Mouse (Mus musculus) limb, embryonic 11.5 days (tissue): Measurements from ENCODE around the gene Cd2ap. TPM values are rescaled to one million over a fixed set of nuclear protein-coding genes. Genes with fewer than 3 reads are reported as not detected.
"Not testable (repeated sequence)": the region's sequence is repeated elsewhere in the genome, so short reads cannot be mapped to it uniquely, and the experiment has no call there.

Source experiments
- ATAC-seq: fragments of 200-750 bp; cut with Nextera tagmentation; 2 replicates; pipeline ENCODE4 v1.8.0; 2017; ENCODE audit warnings: low read depth; ENCODE audit not compliant: insufficient number of reproducible peaks, low FRiP score, low TSS enrichment
- DNase-seq: peaks from one replicate; pipeline ENCODE4 v3.0.0-alpha.2; 2015; ENCODE audit warnings: low spot score
- H3K27ac ChIP-seq: fragments of 300-500 bp; sonication (generic); replicated peaks from 2 replicates; pipeline ENCODE4 v1.5.1; 2014; ENCODE audit warnings: low read depth, mild to moderate bottlenecking, low read length
- H3K27me3 ChIP-seq: fragments of 300-500 bp; sonication (generic); 2 replicates; pipeline ENCODE4 v1.6.1; 2014; ENCODE audit warnings: mild to moderate bottlenecking, low read length, mixed read lengths; ENCODE audit not compliant: control insufficient read depth, insufficient read depth
- H3K36me3 ChIP-seq: fragments of 300-500 bp; sonication (generic); 2 replicates; pipeline ENCODE4 v1.6.1; 2014; ENCODE audit warnings: mild to moderate bottlenecking, low read length, moderate library complexity, mixed read lengths; ENCODE audit not compliant: control insufficient read depth, insufficient read depth
- H3K4me1 ChIP-seq: fragments of 300-500 bp; sonication (generic); 2 replicates; pipeline ENCODE4 v1.6.1; 2014; ENCODE audit warnings: low read length, mixed read lengths; ENCODE audit not compliant: control insufficient read depth, insufficient read depth
- H3K4me2 ChIP-seq: fragments of 300-500 bp; sonication (generic); 2 replicates; pipeline ENCODE4 v1.6.1; 2014; ENCODE audit warnings: low read depth, mild to moderate bottlenecking, moderate library complexity; ENCODE audit not compliant: severe bottlenecking
- H3K4me3 ChIP-seq: fragments of 300-500 bp; sonication (generic); 2 replicates; pipeline ENCODE4 v1.5.1; 2014; ENCODE audit warnings: low read depth, low read length
- H3K9ac ChIP-seq: fragments of 300-500 bp; sonication (generic); 2 replicates; pipeline ENCODE4 v1.6.1; 2014; ENCODE audit warnings: mild to moderate bottlenecking, low read length
- H3K9me3 ChIP-seq: fragments of 300-500 bp; sonication (generic); 2 replicates; pipeline ENCODE4 v1.6.1; 2016; ENCODE audit warnings: low read length; ENCODE audit not compliant: control insufficient read depth
- WGBS: fragments of 180-500 bp; shearing (Covaris S2); extraction: QIAGEN DNeasy Blood & Tissue Kit; methylation state at CpG from one replicate; pipeline ENCODE4 v1.1.7; 2014; 5-methylcytosine and 5-hydroxymethylcytosine counted together
- polyA plus RNA-seq: library from polyadenylated mRNA; unstranded; fragments of >200 nt; fragmentation: Nextera tagmentation; extraction: Ambion mirVana; gene quantifications from 2 replicates; pipeline ENCODE4 v1.2.1, GENCODE M21; 2014

Cd2ap gene
- polyA plus RNA-seq, 1 experiment from 2014 or later, result 20.0 TPM

- no peak overlapping the region for H3K9ac ChIP-seq
- H3K4me1 ChIP-seq, result no peaks in the 10 kb centered on the region
- ATAC-seq (no peak), DNase-seq (no peak)
- H3K9me3 ChIP-seq, result no peaks in the 10 kb centered on the region
- H3K27ac ChIP-seq, result no peak overlapping the region
- no peak overlapping the region for H3K4me2 ChIP-seq
- no peak overlapping the region for H3K4me3 ChIP-seq
- WGBS, result 90% methylated on average over 3 of the region's 3 CpGs
- H3K36me3 ChIP-seq, result no peaks in the 10 kb centered on the region
- H3K27me3 ChIP-seq, result no peaks in the 10 kb centered on the region
Observed at GRCm38 (mm10) chr17:42908136-42908535, 31.7 kb upstream of the Cd2ap start.

- not testable (repeated sequence) for H3K27me3 ChIP-seq, H3K4me3 ChIP-seq, H3K4me2 ChIP-seq, H3K9me3 ChIP-seq, DNase-seq, H3K27ac ChIP-seq, ATAC-seq, H3K9ac ChIP-seq, H3K4me1 ChIP-seq, H3K36me3 ChIP-seq
- 96% methylated on average over 1 of the region's 1 CpGs for WGBS
Observed at GRCm38 (mm10) chr17:42906456-42906855, 30.0 kb upstream of the Cd2ap start.

DNA sequence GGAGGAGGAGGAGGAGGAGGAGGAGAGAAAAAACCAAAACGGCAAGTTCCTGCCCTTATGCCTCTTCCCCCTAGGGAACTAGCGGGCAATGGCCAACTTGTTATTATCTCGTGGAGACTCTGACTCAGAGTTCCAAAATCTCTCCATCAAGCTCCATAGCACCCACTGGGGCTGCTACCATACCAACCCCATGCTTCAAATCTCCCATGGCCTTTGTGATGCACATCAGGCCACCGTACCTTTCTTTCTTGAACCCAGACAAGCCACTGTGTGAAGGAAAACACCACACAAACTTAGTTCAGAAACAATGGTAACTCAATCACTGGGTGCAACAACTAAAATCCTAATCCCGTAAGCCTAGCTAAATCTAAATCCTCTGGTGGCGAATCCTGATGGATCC lies 29.5 kb upstream of the Cd2ap start:
- Histone ChIP-seq H3K9ac (no peak overlapping the region), H3K4me1 (no peaks in the 10 kb centered on the region), H3K4me3 (no peak overlapping the region), H3K4me2 (no peak overlapping the region), H3K9me3 (no peaks in the 10 kb centered on the region), H3K27me3 (no peaks in the 10 kb centered on the region), H3K36me3 (no peaks in the 10 kb centered on the region), H3K27ac (no peak overlapping the region)
- 81% methylated on average over 6 of the region's 6 CpGs for WGBS
- ATAC-seq (no peak), DNase-seq (no peak)

DNA sequence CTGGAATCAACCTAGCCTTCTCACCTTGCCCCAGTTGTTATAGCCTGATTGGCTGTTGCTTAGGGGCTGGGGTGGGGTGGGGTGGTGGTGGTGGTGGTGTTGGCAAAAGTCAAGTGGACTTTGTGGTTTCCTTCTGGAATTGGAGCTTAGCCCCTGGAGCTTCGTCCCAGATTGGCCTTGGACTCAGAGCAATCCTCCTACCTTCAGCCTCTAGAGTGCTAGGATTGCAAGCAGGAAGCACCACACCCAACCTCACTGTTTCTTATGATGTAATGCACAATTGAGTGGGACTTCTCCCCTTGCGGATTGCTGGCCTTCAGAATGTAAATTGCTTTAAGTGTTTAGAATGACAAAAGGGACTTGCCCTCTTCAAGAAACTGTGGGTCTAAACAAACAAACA lies 24.3 kb upstream of the Cd2ap start:
- Histone ChIP-seq H3K9ac (no peak overlapping the region), H3K27me3 (no peaks in the 10 kb centered on the region), H3K4me3 (no peak overlapping the region), H3K4me1 (no peaks in the 10 kb centered on the region), H3K4me2 (no peak overlapping the region), H3K27ac (no peak overlapping the region), H3K9me3 (no peaks in the 10 kb centered on the region), H3K36me3 (no peaks in the 10 kb centered on the region)
- DNase-seq, result no peak
- WGBS, result 75% methylated on average over 2 of the region's 2 CpGs
- ATAC-seq, result no peak

DNA sequence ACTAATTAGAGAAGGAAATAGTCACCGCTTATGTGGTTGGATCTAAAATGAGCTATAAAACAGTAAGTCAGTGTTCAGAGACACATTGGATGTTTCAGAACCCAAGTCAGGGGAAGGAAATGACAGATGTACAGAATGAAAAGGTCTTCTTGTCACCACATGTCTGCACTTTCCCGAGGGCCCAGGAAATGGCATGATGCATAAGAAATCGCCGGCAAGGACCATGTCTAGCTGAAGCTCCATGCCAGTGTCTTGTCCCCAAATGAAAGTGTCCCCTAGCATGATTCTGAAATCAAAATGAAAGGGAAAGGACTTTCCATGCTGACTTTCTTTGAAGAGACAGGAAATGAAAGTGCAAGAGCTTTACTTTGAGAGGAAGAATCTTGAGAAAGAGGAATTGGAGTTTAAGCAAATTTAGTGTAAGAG lies 10.8 kb upstream of the Cd2ap start:
- H3K36me3 ChIP-seq, result no peaks in the 10 kb centered on the region
- H3K27me3 ChIP-seq, result no peaks in the 10 kb centered on the region
- H3K4me3 ChIP-seq, result no peak overlapping the region
- no peaks in the 10 kb centered on the region for H3K4me1 ChIP-seq
- ATAC-seq (no peak), DNase-seq (no peak)
- H3K4me2 ChIP-seq, result no peak overlapping the region
- no peak overlapping the region for H3K9ac ChIP-seq
- H3K9me3 ChIP-seq, result no peaks in the 10 kb centered on the region
- no peak overlapping the region for H3K27ac ChIP-seq
- 88% methylated on average over 4 of the region's 4 CpGs for WGBS

GRCm38 (mm10) chr17:42885091-42885501 lies 8.6 kb upstream of the Cd2ap start:
- H3K27ac ChIP-seq, result no peak overlapping the region
- 73% methylated on average over 7 of the region's 7 CpGs for WGBS

GRCm38 (mm10) chr17:42884382-42884781 lies 7.9 kb upstream of the Cd2ap start:
- DNase-seq, result no peak
- Histone ChIP-seq H3K9me3 (no peaks in the 10 kb centered on the region), H3K36me3 (no peaks in the 10 kb centered on the region), H3K4me1 (no peaks in the 10 kb centered on the region), H3K9ac (no peak overlapping the region), H3K4me3 (no peak overlapping the region), H3K4me2 (no peak overlapping the region), H3K27me3 (no peaks in the 10 kb centered on the region), H3K27ac (no peak overlapping the region)
- 70% methylated on average over 4 of the region's 4 CpGs for WGBS
- no peak for ATAC-seq

More at GRCm38 (mm10) chr17:42885091-42885501, 8.6 kb upstream of the Cd2ap start:
- H3K4me1 ChIP-seq, result no peaks in the 10 kb centered on the region
- no peak overlapping the region for H3K9ac ChIP-seq
- H3K9me3 ChIP-seq, result no peaks in the 10 kb centered on the region
- DNase-seq, result no peak
- H3K36me3 ChIP-seq, result no peaks in the 10 kb centered on the region
- no peak for ATAC-seq
- no peak overlapping the region for H3K4me3 ChIP-seq
- H3K4me2 ChIP-seq, result no peak overlapping the region
- no peaks in the 10 kb centered on the region for H3K27me3 ChIP-seq

DNA sequence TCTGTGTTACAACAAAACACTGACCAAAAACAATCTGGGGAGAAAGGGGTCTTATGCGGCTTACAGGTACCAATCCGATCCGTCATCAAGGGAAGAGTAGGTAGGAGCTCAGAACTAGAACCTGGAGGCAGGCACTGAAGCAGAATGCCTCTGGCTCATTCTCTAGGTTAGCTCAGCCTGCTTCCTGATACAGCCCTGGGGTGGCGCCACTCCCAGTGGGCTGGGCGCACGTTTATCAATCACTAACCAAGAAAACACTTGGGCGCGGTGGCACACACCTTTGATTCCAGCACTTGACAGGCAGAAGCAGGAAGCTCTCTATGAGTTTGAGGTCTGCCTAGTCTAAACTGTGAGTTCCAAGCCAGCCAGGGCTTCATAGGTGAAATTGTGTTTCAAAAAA lies 7.3 kb upstream of the Cd2ap start:
- DNase-seq (no peak), ATAC-seq (no peak)
- H3K9me3 ChIP-seq, result no peaks in the 10 kb centered on the region

GRCm38 (mm10) chr17:42883315-42883714 lies 6.8 kb upstream of the Cd2ap start:
- ATAC-seq, result no peak
- no peak overlapping the region for H3K4me2 ChIP-seq
- no peaks in the 10 kb centered on the region for H3K36me3 ChIP-seq
- H3K9ac ChIP-seq, result no peak overlapping the region
- WGBS, result 85% methylated on average over 9 of the region's 9 CpGs
- H3K27me3 ChIP-seq, result no peaks in the 10 kb centered on the region
- no peak for DNase-seq
- H3K4me3 ChIP-seq, result no peak overlapping the region
- no peaks in the 10 kb centered on the region for H3K4me1 ChIP-seq
- no peaks in the 10 kb centered on the region for H3K9me3 ChIP-seq
- H3K27ac ChIP-seq, result no peak overlapping the region

More for the DNA sequence above, 7.3 kb upstream of the Cd2ap start:
- Histone ChIP-seq H3K27me3 (no peaks in the 10 kb centered on the region), H3K27ac (no peak overlapping the region), H3K4me1 (no peaks in the 10 kb centered on the region), H3K4me2 (no peak overlapping the region), H3K36me3 (no peaks in the 10 kb centered on the region), H3K4me3 (no peak overlapping the region), H3K9ac (no peak overlapping the region)
- WGBS, result 85% methylated on average over 8 of the region's 8 CpGs
